8 mouse cellular contexts compared by ENCODE assay signal in genomic region chr13:112001155-112002025, GRCm38 (mm10).
DNase-seq lines count a peak whose midpoint lies in the region; ATAC-seq and TF ChIP-seq lines count a peak whose summit lies in the region.

No protein-coding gene starts in this region.

- no peak overlapping the region for H3K9ac ChIP-seq in kidney, postnatal 0 days (ENCODE audit: low read depth, low read length)
- H3K9ac ChIP-seq in midbrain, embryonic 16.5 days (ENCODE audit: low read depth, low read length) = no peak overlapping the region

- WGBS in heart, embryonic 10.5 days = 66% methylated on average over 20 of the region's 20 CpGs
- 50% methylated on average over 20 of the region's 20 CpGs for WGBS in kidney, postnatal 0 days
- WGBS in midbrain, embryonic 16.5 days = 44% methylated on average over 20 of the region's 20 CpGs

- no peak for TF ChIP-seq CTCF in kidney, postnatal 0 days (IDR thresholded peaks at IDR 0.05; ENCODE audit: low read depth)

- H3K27me3 ChIP-seq in heart, embryonic 10.5 days (ENCODE audit: insufficient read depth, poor library complexity, severe bottlenecking) = peaks cover 15% of the 10 kb centered on the region; the same call in 1 of the 2 replicates
- H3K27me3 ChIP-seq in kidney, postnatal 0 days (ENCODE audit: insufficient read depth, low read length) = no peaks in the 10 kb centered on the region
- no peaks in the 10 kb centered on the region for H3K27me3 ChIP-seq in midbrain, embryonic 16.5 days (ENCODE audit: control insufficient read depth, insufficient read depth, low read depth, low read length)

- ATAC-seq in kidney, postnatal 0 days (replicated peaks; ENCODE audit: low FRiP score, low read depth) = no peak
- peak; percentile 69 for ATAC-seq in midbrain, embryonic 16.5 days

- peaks cover 35% of the 10 kb centered on the region for H3K4me1 ChIP-seq in heart, embryonic 10.5 days
- H3K4me1 ChIP-seq in kidney, postnatal 0 days (replicated peaks; ENCODE audit: insufficient read depth, low read length) = peaks cover 20% of the 10 kb centered on the region; the same call in 1 of the 2 replicates
- H3K4me1 ChIP-seq in midbrain, embryonic 16.5 days (ENCODE audit: control insufficient read depth, insufficient read depth, low read length) = peaks cover 14% of the 10 kb centered on the region

- DNase-seq in MN1 (ENCODE audit: low spot score) = peak; percentile 44
- DNase-seq in embryo, embryonic 10.5 days (ENCODE audit: low spot score) = peak; percentile 70
- DNase-seq in heart, embryonic 10.5 days (ENCODE audit: low spot score) = no peak
- DNase-seq in kidney, postnatal 0 days (ENCODE audit: low spot score) = peak; percentile 47
- peak; percentile 47 for DNase-seq in testis, postnatal 10 days (ENCODE audit: low spot score)
- DNase-seq in layer of hippocampus, postnatal 14 days (ENCODE audit: low spot score in 2 of 2) = no peak
- no peak for DNase-seq in cerebellum, adult 9-10 months

- H3K4me2 ChIP-seq in kidney, postnatal 0 days (ENCODE audit: low read length) = no peak overlapping the region
- 0 out of 2 replicates have a peak overlapping the region, but pooled peaks have one; percentile 18 for H3K4me2 ChIP-seq in midbrain, embryonic 16.5 days (ENCODE audit: low read length)

- no peak overlapping the region for H3K4me3 ChIP-seq in heart, embryonic 10.5 days
- H3K4me3 ChIP-seq in kidney, postnatal 0 days (replicated peaks; ENCODE audit: low read depth, low read length) = no peak overlapping the region
- no peak overlapping the region for H3K4me3 ChIP-seq in midbrain, embryonic 16.5 days (ENCODE audit: low read depth, low read length)

- H3K9me3 ChIP-seq in heart, embryonic 10.5 days = no peaks in the 10 kb centered on the region
- no peaks in the 10 kb centered on the region for H3K9me3 ChIP-seq in kidney, postnatal 0 days (replicated peaks; ENCODE audit: low read length)
- H3K9me3 ChIP-seq in midbrain, embryonic 16.5 days (replicated peaks; ENCODE audit: control insufficient read depth, low read length, poor library complexity, severe bottlenecking) = no peaks in the 10 kb centered on the region

- no peaks in the 10 kb centered on the region for H3K36me3 ChIP-seq in heart, embryonic 10.5 days
- no peaks in the 10 kb centered on the region for H3K36me3 ChIP-seq in kidney, postnatal 0 days (ENCODE audit: insufficient read depth, low read length)
- no peaks in the 10 kb centered on the region for H3K36me3 ChIP-seq in midbrain, embryonic 16.5 days (ENCODE audit: control insufficient read depth, insufficient read depth, low read length)

- peak overlapping the region; percentile 52 for H3K27ac ChIP-seq in heart, embryonic 10.5 days
- no peak overlapping the region for H3K27ac ChIP-seq in kidney, postnatal 0 days
- peak overlapping the region; percentile 31; the same call in 1 of the 2 replicates for H3K27ac ChIP-seq in midbrain, embryonic 16.5 days (ENCODE audit: low read length)

Comparison
In these comparisons a context has a peak if more than half of its experiments do, and no peak if none do; other contexts are left out.
1. DNase-seq: peak in MN1 (single experiment), embryo, embryonic 10.5 days (single experiment), kidney, postnatal 0 days (single experiment) and testis, postnatal 10 days (single experiment); none in heart, embryonic 10.5 days (single experiment), layer of hippocampus, postnatal 14 days (0 of 2) and cerebellum, adult 9-10 months (single experiment).